Mouse (Mus musculus): ENCODE data around the gene Mfsd6l.

Gene Mfsd6l

DNA sequence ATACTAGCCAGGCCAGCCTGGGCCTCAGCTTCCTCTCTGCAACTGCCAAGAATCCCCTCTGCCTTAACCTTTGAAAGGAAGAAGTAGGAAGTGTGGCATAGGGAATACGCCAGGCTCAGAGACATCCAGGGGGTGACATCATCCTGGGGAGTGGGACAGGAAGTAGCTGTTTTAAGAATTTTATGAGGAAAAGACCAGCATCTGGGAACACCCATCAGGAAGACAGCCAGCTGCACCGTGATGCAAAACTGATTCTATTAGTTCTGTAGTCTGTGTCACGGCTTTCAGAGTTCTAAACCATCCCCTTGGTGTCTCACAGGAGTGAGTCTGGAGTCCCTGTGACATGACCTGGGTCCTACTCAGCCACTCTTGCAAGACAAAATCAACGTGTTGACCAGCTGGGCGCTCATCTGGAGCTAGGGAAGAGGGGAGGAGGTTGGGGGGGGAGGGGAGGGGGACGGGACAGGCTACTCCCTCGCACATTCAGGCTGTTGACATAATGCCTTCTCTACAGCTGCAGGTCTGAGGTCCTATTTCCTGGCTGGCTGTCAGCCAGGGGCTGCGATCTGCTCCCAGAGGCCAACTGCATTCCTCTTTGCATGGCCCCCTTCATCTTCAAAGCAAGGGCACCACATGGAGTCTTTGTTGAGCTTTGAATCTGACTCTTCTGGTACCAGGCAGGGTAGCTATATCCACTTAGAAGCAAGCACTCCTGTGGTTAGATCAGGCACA is 46.4 kb downstream of the Mfsd6l start:
- DNase-seq (ENCODE audit: low spot score) = no peak

DNA sequence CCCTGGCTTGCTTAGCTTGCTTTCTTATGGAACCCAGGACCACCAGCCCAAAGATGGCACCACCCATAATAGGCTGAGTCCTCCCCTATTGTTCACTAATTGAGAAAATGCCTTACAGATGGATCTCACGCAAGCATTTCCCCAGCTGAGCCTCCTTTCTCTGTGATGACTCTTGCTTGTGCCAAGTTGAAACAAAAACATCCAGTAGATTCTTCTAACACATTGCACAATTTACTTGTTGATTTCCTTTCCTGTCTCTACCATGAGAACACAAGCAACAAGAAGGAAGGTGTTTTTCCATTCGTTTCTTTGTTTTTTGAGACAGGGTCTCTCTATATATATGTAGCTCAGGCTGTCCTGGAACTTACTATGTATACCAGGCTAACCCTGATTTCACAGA is 51.1 kb downstream of the Mfsd6l start:
- no peak for DNase-seq (ENCODE audit: low spot score)

All from layer of hippocampus, adult 9-10 months (tissue).